Mouse (Mus musculus): Measurements from ENCODE around the gene Mrps12. TPM values are rescaled to one million over a fixed set of nuclear protein-coding genes. Genes with fewer than 3 reads are reported as not detected.

Gene Mrps12
- polyA plus RNA-seq, 1 experiment from 2014 or later: 120 TPM

- Histone ChIP-seq H3K27me3 (ENCODE audit: control insufficient read depth, insufficient read depth, low read depth, low read length) (no peaks in the 10 kb centered on the region), H3K27ac (ENCODE audit: low read length) (peak overlapping the region; percentile 69), H3K9ac (ENCODE audit: low read length) (peak overlapping the region; percentile 22; the same call in 1 of the 2 replicates), H3K9me3 (ENCODE audit: control insufficient read depth, low read length) (no peaks in the 10 kb centered on the region), H3K4me3 (ENCODE audit: low read length) (no peak overlapping the region), H3K4me1 (replicated peaks; ENCODE audit: control insufficient read depth, insufficient read depth, low read length) (peaks cover 4% of the 10 kb centered on the region), H3K36me3 (ENCODE audit: control insufficient read depth, insufficient read depth, low read length) (peaks cover 9% of the 10 kb centered on the region; the same call in 1 of the 2 replicates), H3K4me2 (ENCODE audit: low read depth, low read length) (no peak overlapping the region)
- ATAC-seq (ENCODE audit: low read depth): peak; percentile 79
- WGBS: 44% methylated on average over 6 of the region's 6 CpGs
These were observed 38.5 kb upstream of the Mrps12 start for GRCm38 (mm10) chr7:28780067-28780658.

GRCm38 (mm10) chr7:28778825-28779224 lies 37.2 kb upstream of the Mrps12 start:
- 76% methylated on average over 9 of the region's 9 CpGs for WGBS

GRCm38 (mm10) chr7:28775129-28775528 lies 33.5 kb upstream of the Mrps12 start:
- H3K4me2 ChIP-seq (ENCODE audit: low read depth, low read length): no peak overlapping the region
- no peak overlapping the region for H3K9ac ChIP-seq (ENCODE audit: low read length)
- H3K4me3 ChIP-seq (ENCODE audit: low read length): no peak overlapping the region
- 0 out of 2 replicates have a peak, but pooled peaks cover 5% of the 10 kb centered on the region for H3K36me3 ChIP-seq (ENCODE audit: control insufficient read depth, insufficient read depth, low read length)
- H3K9me3 ChIP-seq (ENCODE audit: control insufficient read depth, low read length): no peaks in the 10 kb centered on the region
- 88% methylated on average over 7 of the region's 7 CpGs for WGBS
- peaks cover under 1% of the 10 kb centered on the region for H3K4me1 ChIP-seq (replicated peaks; ENCODE audit: control insufficient read depth, insufficient read depth, low read length)
- H3K27me3 ChIP-seq (ENCODE audit: control insufficient read depth, insufficient read depth, low read depth, low read length): no peaks in the 10 kb centered on the region
- no peak for ATAC-seq (ENCODE audit: low read depth)
- H3K27ac ChIP-seq (ENCODE audit: low read length): no peak overlapping the region

More at GRCm38 (mm10) chr7:28778825-28779224, 37.2 kb upstream of the Mrps12 start:
- Histone ChIP-seq H3K27me3 (ENCODE audit: control insufficient read depth, insufficient read depth, low read depth, low read length) (no peaks in the 10 kb centered on the region), H3K4me1 (replicated peaks; ENCODE audit: control insufficient read depth, insufficient read depth, low read length) (peaks cover 4% of the 10 kb centered on the region), H3K9me3 (ENCODE audit: control insufficient read depth, low read length) (no peaks in the 10 kb centered on the region), H3K36me3 (ENCODE audit: control insufficient read depth, insufficient read depth, low read length) (peaks cover 12% of the 10 kb centered on the region; the same call in 1 of the 2 replicates), H3K27ac (ENCODE audit: low read length) (no peak overlapping the region), H3K4me3 (ENCODE audit: low read length) (no peak overlapping the region), H3K9ac (ENCODE audit: low read length) (no peak overlapping the region), H3K4me2 (ENCODE audit: low read depth, low read length) (no peak overlapping the region)
- no peak for ATAC-seq (ENCODE audit: low read depth)

GRCm38 (mm10) chr7:28774164-28774563 lies 32.5 kb upstream of the Mrps12 start:
- Histone ChIP-seq H3K4me1 (replicated peaks; ENCODE audit: control insufficient read depth, insufficient read depth, low read length) (no peaks in the 10 kb centered on the region), H3K9me3 (ENCODE audit: control insufficient read depth, low read length) (no peaks in the 10 kb centered on the region), H3K4me2 (ENCODE audit: low read depth, low read length) (no peak overlapping the region), H3K36me3 (ENCODE audit: control insufficient read depth, insufficient read depth, low read length) (0 out of 2 replicates have a peak, but pooled peaks cover 5% of the 10 kb centered on the region), H3K9ac (ENCODE audit: low read length) (no peak overlapping the region), H3K27ac (ENCODE audit: low read length) (no peak overlapping the region), H3K27me3 (ENCODE audit: control insufficient read depth, insufficient read depth, low read depth, low read length) (no peaks in the 10 kb centered on the region), H3K4me3 (ENCODE audit: low read length) (no peak overlapping the region)
- ATAC-seq (ENCODE audit: low read depth): no peak
- WGBS: 73% methylated on average over 12 of the region's 12 CpGs

- 0 out of 2 replicates have a peak, but pooled peaks cover 5% of the 10 kb centered on the region for H3K36me3 ChIP-seq (ENCODE audit: control insufficient read depth, insufficient read depth, low read length)
- no peak overlapping the region for H3K9ac ChIP-seq (ENCODE audit: low read length)
- 90% methylated on average over 3 of the region's 3 CpGs for WGBS
- no peaks in the 10 kb centered on the region for H3K4me1 ChIP-seq (replicated peaks; ENCODE audit: control insufficient read depth, insufficient read depth, low read length)
- H3K4me2 ChIP-seq (ENCODE audit: low read depth, low read length): no peak overlapping the region
- no peaks in the 10 kb centered on the region for H3K27me3 ChIP-seq (ENCODE audit: control insufficient read depth, insufficient read depth, low read depth, low read length)
- ATAC-seq (ENCODE audit: low read depth): no peak
- no peaks in the 10 kb centered on the region for H3K9me3 ChIP-seq (ENCODE audit: control insufficient read depth, low read length)
- no peak overlapping the region for H3K27ac ChIP-seq (ENCODE audit: low read length)
- no peak overlapping the region for H3K4me3 ChIP-seq (ENCODE audit: low read length)
These were observed 31.5 kb upstream of the Mrps12 start for GRCm38 (mm10) chr7:28773163-28773562.

- 82% methylated on average over 11 of the region's 11 CpGs for WGBS
- H3K27ac ChIP-seq (ENCODE audit: low read length): no peak overlapping the region
- ATAC-seq (ENCODE audit: low read depth): no peak
- H3K4me2 ChIP-seq (ENCODE audit: low read depth, low read length): no peak overlapping the region
- H3K4me1 ChIP-seq (replicated peaks; ENCODE audit: control insufficient read depth, insufficient read depth, low read length): peaks cover 9% of the 10 kb centered on the region; the same call in 1 of the 2 replicates
- H3K4me3 ChIP-seq (ENCODE audit: low read length): no peak overlapping the region
- no peaks in the 10 kb centered on the region for H3K9me3 ChIP-seq (ENCODE audit: control insufficient read depth, low read length)
- 0 out of 2 replicates have a peak, but pooled peaks cover 3% of the 10 kb centered on the region for H3K36me3 ChIP-seq (ENCODE audit: control insufficient read depth, insufficient read depth, low read length)
- no peak overlapping the region for H3K9ac ChIP-seq (ENCODE audit: low read length)
- H3K27me3 ChIP-seq (ENCODE audit: control insufficient read depth, insufficient read depth, low read depth, low read length): no peaks in the 10 kb centered on the region
These were observed 30.2 kb upstream of the Mrps12 start for GRCm38 (mm10) chr7:28771867-28772266.

GRCm38 (mm10) chr7:28770309-28770708 lies 28.7 kb upstream of the Mrps12 start:
- WGBS: 81% methylated on average over 3 of the region's 3 CpGs
- Histone ChIP-seq H3K27me3 (ENCODE audit: control insufficient read depth, insufficient read depth, low read depth, low read length) (no peaks in the 10 kb centered on the region), H3K27ac (ENCODE audit: low read length) (no peak overlapping the region), H3K4me1 (replicated peaks; ENCODE audit: control insufficient read depth, insufficient read depth, low read length) (peaks cover 16% of the 10 kb centered on the region), H3K4me3 (ENCODE audit: low read length) (no peak overlapping the region), H3K4me2 (ENCODE audit: low read depth, low read length) (no peak overlapping the region), H3K9ac (ENCODE audit: low read length) (no peak overlapping the region), H3K9me3 (ENCODE audit: control insufficient read depth, low read length) (no peaks in the 10 kb centered on the region), H3K36me3 (ENCODE audit: control insufficient read depth, insufficient read depth, low read length) (0 out of 2 replicates have a peak, but pooled peaks cover 3% of the 10 kb centered on the region)
- no peak for ATAC-seq (ENCODE audit: low read depth)

- Histone ChIP-seq H3K27me3 (ENCODE audit: control insufficient read depth, insufficient read depth, low read depth, low read length) (no peaks in the 10 kb centered on the region), H3K27ac (ENCODE audit: low read length) (no peak overlapping the region), H3K4me3 (ENCODE audit: low read length) (no peak overlapping the region), H3K36me3 (ENCODE audit: control insufficient read depth, insufficient read depth, low read length) (0 out of 2 replicates have a peak, but pooled peaks cover 3% of the 10 kb centered on the region), H3K9me3 (ENCODE audit: control insufficient read depth, low read length) (no peaks in the 10 kb centered on the region), H3K4me2 (ENCODE audit: low read depth, low read length) (no peak overlapping the region), H3K9ac (ENCODE audit: low read length) (no peak overlapping the region), H3K4me1 (replicated peaks; ENCODE audit: control insufficient read depth, insufficient read depth, low read length) (peaks cover 17% of the 10 kb centered on the region)
- ATAC-seq (ENCODE audit: low read depth): no peak
- WGBS: 86% methylated on average over 9 of the region's 9 CpGs
These were observed 27.9 kb upstream of the Mrps12 start for GRCm38 (mm10) chr7:28769414-28769958.

GRCm38 (mm10) chr7:28767462-28767965 lies 25.9 kb upstream of the Mrps12 start, which contains the start of gene Nfkbib:
Gene Nfkbib, minus strand, starts transcription at chr7:28767512.
- H3K4me1 ChIP-seq (replicated peaks; ENCODE audit: control insufficient read depth, insufficient read depth, low read length): peaks cover 17% of the 10 kb centered on the region
- no peak for ATAC-seq (ENCODE audit: low read depth)
- H3K9ac ChIP-seq (ENCODE audit: low read length): peak within 1 kb of the TSS; percentile 83
- no peak within 1 kb of the TSS for H3K27ac ChIP-seq (ENCODE audit: low read length)
- H3K27me3 ChIP-seq (ENCODE audit: control insufficient read depth, insufficient read depth, low read depth, low read length): no peaks in the 10 kb centered on the region
- no peaks in the 10 kb centered on the region for H3K36me3 ChIP-seq (ENCODE audit: control insufficient read depth, insufficient read depth, low read length)
- peak within 1 kb of the TSS; percentile 84 for H3K4me2 ChIP-seq (ENCODE audit: low read depth, low read length)
- peak within 1 kb of the TSS; percentile 90 for H3K4me3 ChIP-seq (ENCODE audit: low read length)
- no peaks in the 10 kb centered on the region for H3K9me3 ChIP-seq (ENCODE audit: control insufficient read depth, low read length)
- WGBS: 63% methylated on average over 7 of the region's 7 CpGs

Data from lung, embryonic 16.5 days (tissue).